Mouse (Mus musculus) heart, embryonic 10.5 days (tissue): ENCODE results near the gene Palb2. TPM values are rescaled to one million over a fixed set of nuclear protein-coding genes. Genes with fewer than 3 reads are reported as not detected.
A peak's percentile ranks its signal among the peaks of the same experiment; 100 is the strongest.

Experiments used
- DNase-seq: peaks from one replicate; pipeline ENCODE4 v3.0.0-alpha.2; 2017; ENCODE audit warnings: low spot score
- H3K27ac ChIP-seq: fragments of 300-500 bp; sonication (generic); 2 replicates; pipeline ENCODE4 v1.5.1; 2016; ENCODE audit warnings: mild to moderate bottlenecking
- H3K27me3 ChIP-seq: fragments of 300-500 bp; sonication (generic); 2 replicates; pipeline ENCODE4 v1.6.1; 2016; ENCODE audit warnings: mild to moderate bottlenecking; ENCODE audit not compliant: poor library complexity, insufficient read depth, severe bottlenecking
- H3K36me3 ChIP-seq: fragments of 300-500 bp; sonication (generic); 2 replicates; pipeline ENCODE4 v1.6.1; 2016; ENCODE audit warnings: mild to moderate bottlenecking, moderate library complexity
- H3K4me1 ChIP-seq: fragments of 300-500 bp; sonication (generic); 2 replicates; pipeline ENCODE4 v1.6.1; 2016; ENCODE audit warnings: mild to moderate bottlenecking
- H3K4me3 ChIP-seq: fragments of 300-500 bp; sonication (generic); 2 replicates; pipeline ENCODE4 v1.5.1; 2016; ENCODE audit warnings: mild to moderate bottlenecking, moderate library complexity
- H3K9me3 ChIP-seq: fragments of 300-500 bp; sonication (generic); 2 replicates; pipeline ENCODE4 v1.6.1; 2016; ENCODE audit warnings: mild to moderate bottlenecking, moderate library complexity
- WGBS: fragments of 180-500 bp; shearing (Covaris S2); methylation state at CpG from one replicate; pipeline ENCODE4 v1.1.7; 2016; 5-methylcytosine and 5-hydroxymethylcytosine counted together
- polyA plus RNA-seq: library from polyadenylated mRNA; unstranded; fragments of >200 nt; fragmentation: Nextera tagmentation; extraction: Ambion mirVana; gene quantifications from 2 replicates; pipeline ENCODE4 v1.2.1, GENCODE M21; 2016

The Palb2 gene
- polyA plus RNA-seq, 1 experiment from 2014 or later = 17.9 TPM

DNA sequence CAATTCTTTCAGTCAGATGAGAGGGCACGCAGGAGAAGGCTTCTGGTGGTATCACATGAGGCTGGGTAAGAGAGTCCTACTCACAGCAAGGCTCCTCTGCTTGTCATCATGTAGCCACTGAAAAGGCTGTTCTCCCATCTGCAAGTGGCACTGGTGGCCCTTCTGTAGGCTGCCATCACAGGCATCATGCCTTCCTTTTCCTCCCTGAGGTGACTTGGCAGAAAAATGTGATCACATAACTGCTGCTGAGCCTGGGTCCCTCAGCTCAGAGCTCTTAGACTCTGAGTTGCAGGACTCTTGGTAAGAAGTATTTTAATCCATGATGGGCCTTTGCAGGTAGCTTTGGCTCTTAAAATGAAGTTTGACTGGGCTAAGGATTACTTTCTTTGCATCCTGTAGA lies 51.7 kb downstream of the Palb2 start:
- 100% methylated on average over 1 of the region's 1 CpGs for WGBS
- Histone ChIP-seq H3K9me3 (no peaks in the 10 kb centered on the region), H3K36me3 (peaks cover 82% of the 10 kb centered on the region)

DNA sequence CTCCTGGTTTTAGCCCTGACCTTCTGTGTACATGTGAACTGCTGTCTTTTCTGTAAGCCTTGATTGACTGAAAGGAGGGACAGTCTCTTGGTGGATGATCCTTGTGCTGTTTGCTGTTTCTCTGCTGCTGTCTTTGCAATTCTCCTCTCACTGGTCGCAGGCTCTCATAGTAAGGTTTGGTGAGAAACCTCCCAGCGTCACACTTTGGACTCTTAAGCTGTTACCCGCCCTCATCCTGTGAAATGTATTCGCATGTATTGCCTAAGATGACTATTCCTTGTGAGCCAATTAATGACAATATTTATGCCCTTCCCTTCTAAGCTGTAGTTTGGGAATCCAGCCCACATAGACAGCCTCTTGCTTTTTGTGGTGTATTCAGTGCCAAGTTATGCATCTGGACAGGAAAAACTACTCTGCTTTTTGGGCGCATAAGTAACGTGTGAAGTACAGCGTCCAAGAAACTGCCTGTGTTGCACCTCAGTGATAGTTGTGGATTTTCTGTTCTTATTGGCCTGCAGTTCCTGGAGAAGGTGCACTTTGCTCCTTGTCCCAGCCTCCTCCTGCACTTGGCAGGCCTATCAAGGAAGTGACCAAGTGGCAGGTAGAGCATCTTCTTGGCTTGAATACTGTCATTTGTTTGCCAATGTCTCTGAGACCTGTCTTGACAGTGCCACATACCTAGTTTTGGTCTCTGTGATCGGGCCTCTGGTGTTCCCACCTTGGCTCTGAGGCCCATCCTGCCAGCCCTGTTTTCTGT lies 52.8 kb downstream of the Palb2 start:
- Histone ChIP-seq H3K27me3 (no peaks in the 10 kb centered on the region), H3K4me3 (no peak overlapping the region), H3K36me3 (peaks cover 85% of the 10 kb centered on the region), H3K9me3 (no peaks in the 10 kb centered on the region), H3K27ac (no peak overlapping the region), H3K4me1 (peaks cover 6% of the 10 kb centered on the region; the same call in 1 of the 2 replicates)
- WGBS = 96% methylated on average over 8 of the region's 8 CpGs
- no peak for DNase-seq

More for the DNA sequence above, 51.7 kb downstream of the Palb2 start:
- Histone ChIP-seq H3K4me1 (peaks cover 6% of the 10 kb centered on the region; the same call in 1 of the 2 replicates), H3K4me3 (no peak overlapping the region), H3K27me3 (no peaks in the 10 kb centered on the region), H3K27ac (no peak overlapping the region)
- DNase-seq = peak; percentile 38

DNA sequence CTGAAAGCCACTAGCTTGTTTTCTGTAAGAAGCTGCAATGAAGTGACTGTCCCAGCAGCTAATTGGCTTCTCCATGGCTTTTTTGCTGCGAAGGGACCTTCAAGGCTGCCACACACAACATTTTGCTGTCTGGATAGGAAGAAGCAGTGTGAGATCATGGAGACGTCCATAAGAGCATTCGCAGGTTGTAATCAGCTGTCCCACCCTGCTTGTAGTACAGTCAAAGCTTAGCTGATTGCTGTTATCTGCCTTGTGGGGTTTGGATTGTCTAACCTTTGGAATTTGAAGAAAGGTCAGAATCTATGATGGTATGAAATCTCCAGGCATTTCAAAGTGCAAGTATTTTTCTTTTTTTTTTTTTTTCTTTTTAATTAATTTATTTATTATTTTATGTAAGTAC lies 58.4 kb downstream of the Palb2 start:
- H3K36me3 ChIP-seq = peaks cover 93% of the 10 kb centered on the region
- no peak overlapping the region for H3K4me3 ChIP-seq
- H3K9me3 ChIP-seq = no peaks in the 10 kb centered on the region
- DNase-seq = peak; percentile 35
- H3K4me1 ChIP-seq = no peaks in the 10 kb centered on the region
- H3K27me3 ChIP-seq = no peaks in the 10 kb centered on the region
- WGBS = 77% methylated on average over 3 of the region's 3 CpGs
- no peak overlapping the region for H3K27ac ChIP-seq

DNA sequence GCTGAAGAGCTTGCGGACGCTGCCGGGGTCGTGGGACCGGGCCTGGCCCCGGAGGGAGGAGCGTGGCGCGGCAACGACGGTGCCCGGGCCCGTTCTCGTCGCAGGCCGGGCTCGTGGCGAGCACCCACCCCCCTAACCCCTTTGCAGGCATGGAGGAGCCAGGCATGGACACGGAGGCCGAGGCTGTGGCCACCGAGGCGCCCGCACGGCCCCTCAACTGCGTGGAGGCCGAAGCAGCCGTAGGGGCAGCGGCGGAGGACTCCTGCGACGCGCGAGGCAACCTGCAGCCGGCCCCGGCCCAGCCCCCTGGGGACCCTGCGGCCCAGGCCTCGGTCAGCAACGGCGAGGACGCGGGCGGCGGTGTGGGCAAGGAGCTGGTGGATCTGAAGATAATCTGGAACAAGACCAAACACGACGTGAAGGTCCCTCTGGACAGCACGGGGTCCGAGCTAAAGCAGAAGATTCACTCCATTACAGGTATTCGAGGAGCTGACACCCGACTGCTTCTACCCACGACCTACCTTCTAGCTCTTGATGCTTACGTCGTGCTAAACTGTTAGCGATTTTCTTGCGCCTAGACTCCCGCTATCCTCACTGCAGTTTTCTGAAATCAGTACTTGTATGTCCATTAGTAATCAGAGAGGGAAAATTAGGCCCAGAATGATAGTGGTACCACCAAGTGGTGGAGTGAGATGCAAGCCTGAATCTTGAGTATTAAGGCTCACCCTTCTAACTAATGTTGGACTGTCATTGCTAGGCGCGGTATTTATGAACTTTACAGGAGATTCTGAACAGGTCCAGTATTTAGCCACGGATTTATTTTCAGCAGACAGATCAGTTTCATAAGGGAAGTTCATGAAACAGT lies 65.0 kb downstream of the Palb2 start:
- WGBS = 1% methylated on average over 58 of the region's 58 CpGs
- peak; percentile 78 for DNase-seq
- H3K36me3 ChIP-seq = peaks cover 42% of the 10 kb centered on the region

DNA sequence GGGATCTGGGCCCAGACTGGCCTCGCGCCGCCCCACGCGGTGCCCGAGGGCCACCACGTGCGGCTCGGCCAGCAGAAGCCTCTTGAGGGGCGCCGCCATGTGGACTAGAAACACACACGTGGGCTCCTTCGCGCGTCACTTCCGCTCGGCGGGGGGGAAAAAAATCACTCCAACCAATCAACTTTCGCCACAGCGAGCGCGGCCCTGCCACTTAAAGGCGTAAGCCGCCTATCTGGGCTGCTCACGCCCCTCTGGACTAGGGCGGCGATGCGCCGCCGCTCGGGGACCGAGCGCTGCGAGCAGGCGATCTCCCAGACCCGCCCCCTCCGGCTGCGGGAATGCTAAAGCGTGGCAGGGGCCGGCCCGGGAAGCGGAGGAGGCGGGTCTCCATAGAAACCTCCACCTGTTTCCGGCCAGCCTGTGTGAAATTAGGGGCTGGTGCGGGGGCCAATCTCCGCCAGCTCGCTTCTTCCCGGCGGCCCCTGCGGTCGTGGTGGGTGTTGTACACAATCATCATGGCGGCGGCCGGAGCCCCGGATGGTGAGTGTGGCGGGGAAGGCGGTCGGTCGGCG lies 65.8 kb downstream of the Palb2 start, which contains the start of the genes Ubfd1 and Ears2:
Gene Ubfd1 (plus strand): TSS at position 231 of the 572 bp plus-strand sequence.
Gene Ears2 (minus strand): TSS at position 319 of the 572 bp plus-strand sequence.
- H3K4me1 ChIP-seq = peaks cover 20% of the 10 kb centered on the region
- H3K9me3 ChIP-seq = no peaks in the 10 kb centered on the region
- peak within 1 kb of the TSS; percentile 99 for H3K4me3 ChIP-seq
- peaks cover 42% of the 10 kb centered on the region for H3K36me3 ChIP-seq
- H3K27ac ChIP-seq = peak within 1 kb of the TSS; percentile 98
- WGBS = under 1% methylated on average over 60 of the region's 60 CpGs
- DNase-seq = peak; percentile 97
- H3K27me3 ChIP-seq = no peaks in the 10 kb centered on the region

More for the DNA sequence above, 65.0 kb downstream of the Palb2 start:
- Histone ChIP-seq H3K4me3 (peak overlapping the region; percentile 99), H3K9me3 (no peaks in the 10 kb centered on the region), H3K27ac (peak overlapping the region; percentile 98), H3K4me1 (peaks cover 20% of the 10 kb centered on the region), H3K27me3 (no peaks in the 10 kb centered on the region)

DNA sequence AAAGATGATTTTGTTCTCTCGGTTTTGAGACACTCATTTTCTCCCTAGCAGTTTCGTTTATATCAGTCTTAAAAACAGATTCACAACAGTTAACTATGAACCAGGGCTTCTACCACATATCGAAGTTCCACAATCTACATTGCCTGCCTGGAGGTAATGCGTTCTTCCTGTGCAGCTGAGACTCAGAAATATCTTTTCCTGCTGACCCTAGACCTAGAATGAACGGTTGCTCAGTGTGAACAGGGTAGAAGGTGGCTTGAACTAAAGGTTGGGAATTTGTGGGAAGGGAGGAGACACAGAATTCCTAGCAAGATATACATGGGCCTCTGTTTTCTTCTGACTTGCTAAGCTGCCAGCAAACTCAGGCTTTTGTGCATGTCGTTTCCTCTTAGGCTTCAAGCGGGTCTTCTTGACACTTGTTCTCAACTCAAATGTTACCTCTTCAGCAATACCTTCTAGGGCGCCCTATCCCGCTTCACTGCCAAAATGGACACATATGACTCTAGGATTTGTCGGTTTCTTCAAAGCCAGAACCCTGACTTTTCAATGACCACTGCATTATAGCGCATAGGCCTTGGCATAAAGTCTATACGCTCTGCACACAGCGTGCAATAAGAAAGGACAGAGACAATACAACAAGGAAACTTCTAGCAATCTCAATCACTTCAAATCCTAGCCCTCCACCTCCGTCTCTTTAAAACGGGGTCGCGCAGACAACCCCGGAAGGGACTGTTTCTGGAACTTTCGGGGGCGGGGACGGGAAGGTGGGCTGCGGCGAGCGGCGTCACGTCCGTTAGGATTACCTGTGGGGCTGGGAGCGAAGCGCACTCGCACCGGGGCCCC lies 66.5 kb downstream of the Palb2 start:
- no peaks in the 10 kb centered on the region for H3K9me3 ChIP-seq
- peaks cover 39% of the 10 kb centered on the region for H3K36me3 ChIP-seq
- no peaks in the 10 kb centered on the region for H3K27me3 ChIP-seq
- H3K4me1 ChIP-seq = peaks cover 20% of the 10 kb centered on the region
- peak overlapping the region; percentile 98 for H3K27ac ChIP-seq
- H3K4me3 ChIP-seq = peak overlapping the region; percentile 99
- 16% methylated on average over 31 of the region's 31 CpGs for WGBS
- DNase-seq = no peak

DNA sequence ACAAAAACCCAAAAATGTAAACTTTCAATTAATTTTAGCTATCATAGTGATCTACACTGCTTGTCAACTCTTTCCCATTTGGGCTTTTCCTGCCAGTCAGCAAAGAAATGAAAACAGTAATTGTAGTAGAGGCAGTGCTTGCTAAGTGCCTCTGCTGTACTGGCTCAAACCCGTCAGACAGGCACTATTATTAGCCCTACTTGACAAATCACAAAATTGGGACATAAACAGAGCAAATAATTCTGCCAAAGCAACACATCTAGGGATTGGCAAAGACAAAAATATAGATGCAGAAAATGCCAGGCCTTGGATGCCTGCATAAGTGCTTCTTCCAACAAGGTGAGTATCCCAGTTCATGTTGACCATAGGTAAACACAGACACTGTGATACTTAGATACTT lies 67.1 kb downstream of the Palb2 start:
- Histone ChIP-seq H3K27ac (peak overlapping the region; percentile 98; the same call in 1 of the 2 replicates), H3K4me3 (peak overlapping the region; percentile 99), H3K4me1 (peaks cover 20% of the 10 kb centered on the region), H3K36me3 (peaks cover 37% of the 10 kb centered on the region), H3K27me3 (no peaks in the 10 kb centered on the region), H3K9me3 (no peaks in the 10 kb centered on the region)
- peak; percentile 45 for DNase-seq
- WGBS = 39% methylated on average over 1 of the region's 1 CpGs

Other genes starting within 250 kb of the Palb2 start
- gene Cog7, start 151.3 kb downstream of the Palb2 start, polyA plus RNA-seq = 20.0 and 22.4 TPM in 2 replicates
- 93.6 and 114 TPM in 2 replicates for gene Gga2, start 111.8 kb downstream of the Palb2 start, polyA plus RNA-seq
- 60.3 and 81.0 TPM in 2 replicates for gene Ubfd1, start 65.8 kb downstream of the Palb2 start, polyA plus RNA-seq
- gene Ears2, start 65.7 kb downstream of the Palb2 start, polyA plus RNA-seq = 21.5 and 29.1 TPM in 2 replicates
- gene Ndufab1, start 31.1 kb downstream of the Palb2 start, polyA plus RNA-seq = 1,058 and 1,342 TPM in 2 replicates
- gene Dctn5, start 56 bp upstream of the Palb2 start, polyA plus RNA-seq = 83.4 and 102 TPM in 2 replicates
- 143 and 172 TPM in 2 replicates for gene Plk1, start 26.5 kb upstream of the Palb2 start, polyA plus RNA-seq
- gene Ern2, start 53.2 kb upstream of the Palb2 start, polyA plus RNA-seq = not detected in 2 replicates
- gene Chp2, start 86.5 kb upstream of the Palb2 start, polyA plus RNA-seq = 0.18 TPM in 1 of 2 replicates, not detected in the other
- 13.3 and 14.3 TPM in 2 replicates for gene Prkcb, start 155.8 kb upstream of the Palb2 start, polyA plus RNA-seq